Mouse (Mus musculus) ovary, postnatal 14 days (tissue): ENCODE results near the gene Akap9.
A peak's percentile ranks its signal among the peaks of the same experiment; 100 is the strongest.
"Not testable (repeated sequence)": the region's sequence is repeated elsewhere in the genome, so short reads cannot be mapped to it uniquely, and the experiment has no call there.

Experiments
- DNase-seq: peaks from one replicate; pipeline ENCODE4 v3.0.0; 2022; ENCODE audit warnings: low spot score

Akap9 gene

DNA sequence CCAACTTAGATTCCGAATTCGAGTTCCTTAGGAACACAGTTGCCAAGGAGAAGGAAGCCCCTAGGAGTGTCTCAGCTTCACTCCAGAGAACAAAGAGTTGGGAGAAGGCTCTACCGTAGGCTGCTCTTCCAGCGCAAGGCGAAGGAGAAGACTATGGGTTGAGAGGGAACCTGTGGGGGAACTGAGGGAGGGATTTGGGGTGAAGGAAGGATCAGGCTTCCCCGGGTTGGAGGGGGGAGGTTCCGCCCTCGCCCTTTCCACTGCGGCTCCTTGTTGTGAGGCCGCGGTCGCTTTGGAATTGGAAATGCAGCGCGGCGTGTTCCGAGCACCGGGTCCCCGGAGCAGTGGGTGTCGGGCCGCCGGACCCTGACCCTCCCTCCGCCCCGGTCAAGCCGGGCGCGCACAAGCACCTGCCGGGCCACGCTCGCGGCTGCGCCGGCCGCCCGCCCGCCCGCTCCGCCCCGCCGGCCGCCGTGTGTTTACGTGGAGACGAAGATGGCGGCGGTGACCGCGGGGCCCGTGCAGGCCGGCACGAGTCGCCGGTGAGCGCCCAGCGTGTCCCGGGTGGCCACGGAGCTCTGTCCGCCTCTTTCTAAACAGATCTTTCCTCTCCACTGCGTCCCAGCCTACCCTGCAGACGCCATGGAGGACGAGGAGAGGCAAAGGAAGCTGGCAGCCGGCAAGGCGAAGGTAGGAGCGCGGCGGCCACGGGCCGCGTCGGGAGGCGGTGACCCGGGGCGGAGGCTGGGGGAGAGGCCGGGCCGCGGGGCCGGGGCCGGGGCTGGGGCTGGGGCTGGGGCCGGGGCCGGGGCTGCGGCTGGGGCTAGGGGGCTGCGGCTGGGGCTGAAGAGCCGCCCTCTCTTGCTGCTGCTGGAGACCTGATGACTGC lies at the start of gene Akap9:
Gene Akap9 (plus strand): TSS at position 254 of the 889 bp plus-strand sequence.
- DNase-seq = peak; percentile 49

DNA sequence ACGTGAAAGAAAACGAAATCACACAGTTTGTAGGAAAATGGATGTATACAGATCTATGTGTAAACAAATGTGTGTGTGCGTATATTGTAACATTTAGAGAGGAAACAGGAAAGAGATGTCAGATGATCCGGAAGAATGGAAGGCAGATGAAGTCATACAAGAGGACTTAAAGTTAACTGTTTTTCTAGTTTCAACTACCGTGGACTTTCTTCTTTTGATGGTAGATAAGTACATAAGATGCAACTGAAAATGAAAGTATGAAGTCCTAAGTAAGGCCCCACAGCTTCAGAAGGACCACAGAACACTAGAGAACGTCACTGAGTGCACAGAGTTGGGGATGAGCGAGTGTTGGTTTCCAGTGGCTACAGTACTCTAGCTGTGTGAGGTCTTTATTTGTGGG lies 41.0 kb upstream of the Akap9 start:
- not testable (repeated sequence) for DNase-seq

DNA sequence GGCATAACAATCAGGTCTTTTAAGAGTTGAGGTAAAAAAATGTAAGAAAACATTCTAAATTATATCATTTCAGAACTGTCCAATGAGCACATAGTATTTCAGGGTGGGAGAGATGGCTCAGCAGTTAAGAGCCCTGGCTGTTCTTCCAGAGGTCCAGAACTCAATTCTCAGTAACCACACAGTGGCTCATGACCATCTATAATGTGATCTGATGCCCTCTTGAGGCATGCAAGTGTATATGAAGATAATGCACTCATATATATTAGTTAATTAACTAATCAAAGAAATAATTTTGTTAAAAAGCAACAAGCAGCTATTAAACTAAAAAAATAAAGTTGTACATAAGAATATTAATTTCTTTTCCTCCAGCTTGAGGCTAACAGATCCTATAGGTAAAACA lies 38.7 kb upstream of the Akap9 start:
- DNase-seq = no peak

DNA sequence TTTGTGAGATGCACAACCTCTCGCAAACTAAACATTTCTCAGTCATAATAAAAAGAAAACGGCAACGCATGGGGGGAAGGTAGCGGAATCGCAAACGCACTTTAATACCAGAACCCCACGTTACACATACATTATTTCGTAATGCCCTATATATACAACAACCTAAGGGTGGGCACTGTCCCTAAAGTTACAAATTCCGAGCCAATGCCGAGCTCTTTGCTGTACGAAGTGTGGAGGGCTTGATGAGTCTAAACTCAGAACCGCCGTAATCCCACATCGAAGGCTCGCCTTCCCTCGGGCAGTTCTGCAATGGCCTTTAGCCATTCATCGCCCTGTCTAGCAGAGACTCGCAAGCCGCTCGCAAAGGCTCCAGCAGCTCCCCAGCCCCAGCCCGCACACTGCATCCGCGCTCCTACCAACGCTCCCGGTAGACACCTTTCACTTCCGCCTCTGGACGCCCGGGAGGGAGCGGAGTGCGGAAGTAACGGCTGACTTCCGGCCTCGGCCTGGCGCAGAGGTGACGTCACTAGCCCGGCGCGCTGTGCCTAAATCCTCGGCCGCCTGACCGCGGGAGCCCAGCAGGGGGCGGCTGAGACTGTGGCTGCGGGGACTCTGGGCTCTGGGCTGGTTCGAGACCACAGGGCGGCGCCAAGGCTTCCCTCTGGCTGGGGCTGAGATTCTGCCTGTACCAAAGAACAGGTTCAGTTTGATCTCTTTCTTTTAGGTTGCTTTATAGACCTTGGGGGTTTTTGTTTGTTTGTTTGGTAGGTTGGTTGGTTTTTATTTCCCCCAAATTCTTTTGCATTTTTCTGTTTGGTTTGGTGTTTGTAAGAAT lies 34.2 kb upstream of the Akap9 start, which contains the start of gene Mterf1a:
Gene Mterf1a (minus strand): TSS at position 475 of the 835 bp plus-strand sequence.
- peak; percentile 22 for DNase-seq

DNA sequence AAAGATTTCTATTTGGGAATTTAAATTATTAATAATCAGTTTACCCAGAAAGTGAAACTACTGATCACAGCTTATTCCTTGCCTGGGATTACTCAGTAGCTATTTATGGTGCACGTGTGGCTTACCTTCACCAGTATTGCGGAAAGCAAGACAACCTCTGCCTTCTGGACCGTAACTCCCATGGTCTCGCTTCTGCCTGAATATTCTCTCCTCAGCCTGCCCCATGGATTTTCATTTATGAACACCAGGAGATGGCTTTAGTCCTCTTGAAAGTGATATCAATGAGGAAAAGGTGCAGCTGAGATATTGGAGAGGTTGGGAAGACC lies 33.6 kb upstream of the Akap9 start:
- not testable (repeated sequence) for DNase-seq

DNA sequence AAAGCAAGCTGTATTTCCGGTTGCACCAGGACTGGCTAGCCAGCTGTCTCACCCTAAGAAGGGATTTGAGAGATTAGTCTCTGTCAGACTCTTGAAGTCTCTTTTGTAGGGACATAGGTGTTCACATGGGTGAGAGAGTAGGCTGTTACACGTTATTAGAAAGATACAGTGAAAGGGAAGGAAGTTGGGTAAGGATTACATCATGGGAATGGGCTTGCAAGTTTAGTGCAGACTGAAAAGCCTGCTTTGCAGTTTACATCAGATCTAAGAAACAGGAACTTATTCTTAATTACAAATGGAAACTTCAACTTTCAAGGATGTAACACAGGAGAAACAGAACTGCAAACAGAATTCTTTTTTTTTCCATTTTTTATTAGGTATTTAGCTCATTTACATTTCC lies 22.4 kb upstream of the Akap9 start:
- no peak for DNase-seq

DNA sequence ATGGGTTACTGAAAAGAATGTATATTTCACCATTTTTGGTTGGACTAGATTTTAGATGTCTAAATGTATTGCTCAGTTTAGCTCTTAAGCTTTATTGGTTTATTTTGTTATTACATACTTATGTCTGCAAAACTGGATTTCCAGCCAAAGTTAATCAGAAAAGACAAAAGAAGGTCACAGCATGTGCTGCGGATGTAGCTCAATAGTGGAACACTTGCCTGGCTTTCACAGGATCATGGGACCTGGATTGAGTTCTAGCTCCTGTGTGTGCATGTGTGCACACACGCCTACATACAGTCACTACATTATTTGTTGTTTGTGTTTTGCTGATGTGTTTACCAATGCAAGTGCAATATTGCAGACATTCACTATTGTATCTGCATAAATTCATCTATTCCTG lies 5.5 kb upstream of the Akap9 start:
- DNase-seq = no peak

DNA sequence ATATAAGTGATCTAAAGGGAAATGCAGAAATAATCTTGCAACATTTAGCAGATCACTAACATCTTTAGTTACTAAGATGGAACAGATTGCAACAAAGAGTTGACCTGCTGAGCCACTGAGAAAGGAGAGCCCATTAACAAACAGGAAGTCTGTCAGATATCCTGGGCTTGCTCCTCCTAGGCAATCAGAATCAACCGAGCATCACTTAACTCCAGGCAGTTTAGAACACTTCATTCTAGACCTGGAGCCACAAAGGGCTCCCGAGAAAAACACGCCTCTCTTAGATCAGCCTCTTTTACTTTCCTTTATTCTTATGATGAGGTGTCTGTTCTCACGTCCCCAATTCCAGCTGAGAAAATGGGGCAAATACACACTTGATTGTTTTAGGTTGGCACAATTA lies 1.2 kb upstream of the Akap9 start:
- no peak for DNase-seq

DNA sequence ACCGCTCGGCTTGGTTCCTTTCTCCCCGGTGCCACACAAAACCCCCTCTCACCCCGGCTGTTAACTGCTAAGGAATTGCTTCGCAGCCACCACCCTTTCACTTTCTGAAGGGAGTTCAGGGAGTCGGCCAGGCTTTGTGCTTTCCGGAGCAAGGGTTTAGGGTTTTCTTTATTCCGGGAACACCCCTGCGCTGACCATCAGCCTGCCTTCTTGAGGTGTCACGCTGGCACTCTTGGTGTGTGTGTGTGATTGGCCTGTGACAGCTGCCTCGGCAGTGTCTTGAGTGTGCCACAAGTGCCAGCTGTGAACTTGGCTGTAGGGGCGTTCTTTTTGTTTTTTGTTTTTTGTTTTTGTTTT lies 814 bp downstream of the Akap9 start:
- peak; percentile 16 for DNase-seq

DNA sequence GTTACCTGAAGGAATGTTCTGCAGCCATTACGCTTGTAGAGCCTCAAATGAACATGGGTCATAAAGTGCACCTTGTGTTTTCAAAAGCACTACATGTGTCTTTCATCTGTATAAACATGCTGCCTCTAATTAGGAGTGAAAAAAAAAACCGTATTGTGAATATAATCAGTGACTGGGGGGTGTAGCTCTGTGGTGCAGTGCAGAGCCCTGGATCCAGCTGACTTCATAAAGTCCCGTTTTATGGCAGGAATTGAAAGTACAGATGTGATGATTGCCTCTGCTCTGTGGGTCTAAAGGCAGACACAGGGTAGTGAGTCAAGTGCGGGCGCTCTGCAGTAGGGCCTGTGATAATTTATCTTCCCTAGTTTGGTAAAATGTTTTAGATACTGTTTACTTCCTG lies 2.9 kb downstream of the Akap9 start:
- DNase-seq = no peak

DNA sequence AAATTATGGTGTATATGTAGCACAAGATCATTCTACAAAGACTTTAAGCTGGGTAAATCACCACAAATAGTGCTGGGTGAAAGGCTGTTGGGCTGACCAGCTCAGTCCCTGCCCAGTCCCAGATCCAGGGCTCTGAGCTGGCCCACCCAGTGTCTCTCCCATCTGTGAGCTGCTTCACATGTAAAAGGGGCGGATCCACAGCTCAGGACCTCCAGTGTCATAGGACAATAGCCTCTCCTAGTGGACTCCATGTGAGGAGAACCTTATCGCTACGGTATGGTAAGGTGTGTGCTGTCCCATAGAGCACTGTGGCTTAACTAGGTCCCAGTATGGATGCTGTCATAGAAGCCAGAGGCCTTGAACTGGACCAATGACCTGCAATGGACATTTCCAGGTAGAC lies 3.8 kb downstream of the Akap9 start:
- DNase-seq = no peak

DNA sequence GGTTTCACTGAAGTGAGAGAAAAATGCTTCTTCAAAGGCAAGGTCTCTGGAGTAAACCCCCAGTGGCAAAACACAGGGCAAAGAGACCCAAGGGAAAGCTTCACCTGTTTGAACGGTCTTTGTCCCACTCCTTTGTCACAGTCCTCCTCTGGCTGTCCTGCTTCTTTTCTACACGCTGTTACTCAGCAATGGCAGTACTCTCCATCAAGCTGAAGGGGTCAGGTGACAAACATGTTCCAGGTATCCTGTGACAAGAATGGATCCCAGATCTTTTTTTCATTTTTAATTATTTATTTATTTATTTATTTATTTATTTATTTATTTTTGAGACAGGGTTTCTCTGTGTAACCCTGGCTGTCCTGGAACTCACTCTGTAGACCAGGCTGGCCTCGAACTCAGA lies 5.7 kb downstream of the Akap9 start:
- no peak for DNase-seq

DNA sequence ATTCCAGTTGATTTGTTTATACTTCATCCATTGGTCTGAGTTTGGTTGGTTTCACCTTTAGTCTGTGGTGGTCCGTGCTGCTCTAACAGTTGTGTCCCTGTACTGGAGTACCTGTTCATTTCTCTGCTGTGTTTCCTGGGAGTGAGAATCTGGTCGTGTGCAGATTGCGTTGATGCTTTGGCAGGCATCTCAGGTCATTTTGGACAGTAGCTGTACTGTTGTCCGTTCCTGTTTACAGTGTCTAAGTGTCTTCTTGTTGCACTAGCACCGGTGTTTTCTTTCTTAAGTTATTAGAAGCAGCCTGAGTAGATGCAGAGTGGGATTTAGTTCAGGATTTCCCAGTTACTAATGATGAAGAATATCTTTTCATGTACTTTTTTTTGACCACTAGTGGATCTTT lies 7.4 kb downstream of the Akap9 start:
- DNase-seq = no peak

DNA sequence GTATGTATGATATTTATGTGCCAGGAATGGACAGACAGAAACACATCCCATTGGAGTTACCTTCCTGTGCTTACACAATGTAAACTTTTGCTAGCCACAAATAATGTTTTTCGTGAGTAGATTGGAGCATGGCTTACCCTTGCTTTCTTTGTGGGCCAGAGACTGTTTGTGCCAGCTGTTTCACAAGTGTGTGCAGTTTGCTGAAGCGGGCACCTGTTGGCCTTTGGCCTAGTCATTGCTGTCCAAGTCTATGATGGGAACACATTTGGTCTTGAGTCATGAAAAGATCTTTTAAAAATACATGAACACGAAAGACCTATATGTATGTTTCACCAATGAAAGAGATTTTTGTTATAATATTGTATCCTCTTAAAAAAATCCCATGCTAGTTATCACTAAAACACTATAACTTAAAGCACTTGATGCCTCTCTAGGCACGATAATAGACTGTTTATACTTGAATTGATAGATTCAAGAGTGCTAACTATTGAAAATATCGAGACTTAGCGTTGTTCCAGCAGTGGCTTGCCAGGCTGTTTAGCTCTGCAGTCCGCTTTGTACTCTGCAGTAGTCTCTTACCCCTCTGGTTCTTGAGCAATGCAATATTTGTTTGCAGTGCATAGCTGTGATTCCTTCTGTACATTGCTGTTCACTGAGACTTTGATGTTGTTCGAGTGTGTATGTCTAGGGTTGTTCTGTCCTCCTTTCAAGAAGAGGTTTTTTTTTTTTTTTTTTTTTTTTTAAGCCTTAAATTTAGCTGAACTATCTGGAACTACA lies 8.1 kb downstream of the Akap9 start:
- DNase-seq = no peak

DNA sequence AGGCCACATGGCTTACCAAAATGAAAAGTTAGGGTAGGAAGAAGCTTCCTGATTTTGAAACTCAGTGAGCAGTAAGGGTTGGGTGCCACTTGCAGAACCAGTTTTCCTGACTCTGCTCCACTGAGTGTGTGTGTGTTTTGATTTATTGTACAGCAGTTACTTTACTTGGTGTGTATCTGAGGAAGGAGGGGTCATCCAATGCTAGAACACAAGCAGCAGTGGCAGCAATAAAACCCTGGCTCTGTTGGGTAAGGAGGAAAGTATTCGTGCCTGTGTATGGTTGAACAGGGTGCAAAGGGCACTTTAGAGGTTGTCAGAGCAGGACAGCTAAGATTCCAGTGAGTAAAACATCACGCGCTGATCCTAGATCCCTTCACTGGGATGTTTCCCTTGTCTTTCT lies 11.1 kb downstream of the Akap9 start:
- DNase-seq = no peak

DNA sequence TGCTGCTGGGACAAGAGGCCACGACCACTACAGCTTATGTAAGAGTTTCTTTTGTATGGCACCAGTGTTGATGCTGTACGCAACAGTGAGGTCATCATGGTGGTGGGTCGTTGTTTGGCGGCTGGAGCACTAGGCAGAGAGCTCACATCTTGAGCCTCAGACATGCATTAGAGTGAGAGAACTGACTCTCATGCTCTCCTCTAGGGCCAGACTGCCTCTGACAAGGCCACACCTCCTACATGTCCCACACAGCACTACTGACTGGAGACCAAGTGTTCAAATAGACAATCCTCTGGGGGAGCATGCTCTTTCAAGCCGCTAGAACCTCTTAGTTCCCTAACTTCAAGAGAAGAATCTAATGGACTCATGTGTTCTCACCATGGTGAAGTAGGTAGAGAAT lies 11.5 kb downstream of the Akap9 start:
- DNase-seq = no peak

DNA sequence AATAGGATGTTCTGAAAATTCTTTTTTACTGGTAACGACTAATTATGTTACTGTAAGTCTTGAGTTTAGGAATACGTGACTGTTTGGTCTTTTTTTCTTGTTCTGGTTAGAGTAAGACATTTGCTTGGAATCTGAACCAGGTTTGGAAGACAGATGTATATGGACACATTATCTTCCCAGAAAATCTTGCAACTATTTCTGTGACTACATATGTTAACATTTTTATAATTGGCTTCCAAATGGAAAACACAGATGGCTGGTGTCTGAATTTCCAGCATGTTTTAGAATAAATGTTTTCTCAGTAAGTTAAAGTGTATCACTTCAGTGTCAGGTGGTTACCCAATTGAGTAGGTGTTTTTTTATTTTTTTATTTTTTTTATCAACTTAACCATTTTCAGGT lies 13.4 kb downstream of the Akap9 start:
- no peak for DNase-seq

DNA sequence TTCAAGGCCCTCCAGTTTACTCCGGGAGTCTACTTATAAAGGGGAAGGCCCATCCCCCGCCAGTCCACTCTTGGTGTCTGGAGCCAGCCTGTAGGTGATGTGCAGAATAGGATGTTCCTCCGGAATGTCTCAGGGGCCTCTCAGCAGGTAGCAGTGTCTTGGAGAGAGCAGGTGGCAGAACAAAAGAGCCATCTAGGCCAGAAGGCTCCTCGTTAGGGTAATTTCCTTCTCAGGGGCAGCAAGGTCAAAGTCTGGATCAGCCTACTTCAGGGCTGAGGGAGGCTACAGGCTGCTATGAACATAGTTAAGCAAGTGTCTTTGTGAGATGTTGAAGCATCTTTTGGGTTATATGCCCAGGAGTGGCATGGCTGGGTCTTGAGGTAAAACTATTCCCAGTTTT lies 15.3 kb downstream of the Akap9 start:
- not testable (repeated sequence) for DNase-seq

DNA sequence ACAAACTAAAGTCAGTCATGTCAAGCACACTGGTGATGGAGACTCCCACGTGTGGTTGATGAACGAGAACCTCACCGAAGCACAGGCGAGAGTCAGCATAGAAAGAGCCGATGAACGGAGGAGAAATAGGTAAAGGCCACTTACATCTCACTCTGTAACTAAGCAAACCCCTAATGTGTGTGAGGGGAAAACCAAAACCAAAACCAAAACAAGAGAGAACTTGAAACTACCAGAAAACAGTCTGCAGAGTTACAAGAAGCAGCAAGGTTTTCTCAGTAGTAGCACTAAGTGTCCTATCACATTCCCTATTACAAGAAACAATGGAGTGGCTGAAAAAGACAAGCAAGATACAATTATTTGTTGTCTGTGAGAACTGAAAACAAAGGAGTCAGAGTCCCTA lies 24.6 kb downstream of the Akap9 start:
- no peak for DNase-seq

DNA sequence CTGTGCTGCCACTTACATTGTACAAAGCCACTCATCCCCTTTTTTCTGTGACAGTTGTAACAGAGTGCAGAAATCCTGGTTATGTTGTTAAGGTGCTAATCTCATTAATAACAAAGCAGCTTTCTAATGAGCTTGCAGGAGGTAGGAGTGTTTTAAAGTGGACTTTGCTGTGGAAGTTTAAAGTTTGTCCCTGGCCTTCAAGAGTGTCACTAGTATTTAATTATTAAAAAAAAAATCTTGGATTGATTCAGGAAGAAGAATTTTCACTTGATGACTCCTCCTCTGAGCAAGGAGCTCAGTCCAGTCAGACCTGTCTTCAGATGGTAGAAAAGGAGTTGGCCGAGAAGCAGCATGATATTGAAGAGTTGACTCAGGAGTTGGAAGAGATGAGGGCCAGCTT lies 26.7 kb downstream of the Akap9 start:
- no peak for DNase-seq

DNA sequence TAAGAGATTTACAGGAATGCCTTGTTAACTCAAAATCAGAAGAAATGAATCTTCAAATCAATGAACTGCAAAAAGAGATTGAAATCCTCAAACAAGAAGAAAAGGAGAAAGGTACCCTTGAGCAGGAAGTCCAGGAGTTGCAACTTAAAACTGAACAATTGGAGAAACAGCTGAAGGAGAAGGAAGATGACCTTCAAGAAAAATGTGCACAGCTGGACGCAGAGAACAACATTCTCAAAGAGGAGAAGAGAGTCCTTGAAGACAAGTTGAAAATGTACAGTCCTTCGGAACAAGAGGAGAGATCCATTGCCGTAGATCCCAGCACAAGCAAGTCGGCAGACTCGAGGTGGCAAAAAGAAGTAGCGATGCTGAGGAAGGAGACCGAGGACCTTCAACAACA lies 33.4 kb downstream of the Akap9 start:
- DNase-seq = no peak

DNA sequence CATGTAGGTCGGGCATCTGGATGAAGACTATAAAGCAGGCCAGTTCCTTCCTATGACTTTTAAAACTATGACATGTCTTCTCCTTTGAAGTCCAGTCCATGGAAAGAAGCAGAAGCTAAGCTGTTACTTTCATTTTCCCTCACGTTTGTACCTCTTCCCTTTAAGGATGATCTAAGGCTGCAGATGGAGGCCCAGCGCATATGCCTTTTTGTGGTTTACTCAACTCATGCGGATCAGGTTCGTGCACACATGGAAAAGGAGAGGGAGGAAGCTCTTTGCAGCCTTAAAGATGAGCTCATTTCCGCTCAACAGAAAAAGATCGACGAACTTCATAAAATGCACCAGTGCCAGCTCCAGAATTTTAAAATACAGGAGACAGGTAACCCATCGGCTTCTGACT lies 40.6 kb downstream of the Akap9 start:
- no peak for DNase-seq

DNA sequence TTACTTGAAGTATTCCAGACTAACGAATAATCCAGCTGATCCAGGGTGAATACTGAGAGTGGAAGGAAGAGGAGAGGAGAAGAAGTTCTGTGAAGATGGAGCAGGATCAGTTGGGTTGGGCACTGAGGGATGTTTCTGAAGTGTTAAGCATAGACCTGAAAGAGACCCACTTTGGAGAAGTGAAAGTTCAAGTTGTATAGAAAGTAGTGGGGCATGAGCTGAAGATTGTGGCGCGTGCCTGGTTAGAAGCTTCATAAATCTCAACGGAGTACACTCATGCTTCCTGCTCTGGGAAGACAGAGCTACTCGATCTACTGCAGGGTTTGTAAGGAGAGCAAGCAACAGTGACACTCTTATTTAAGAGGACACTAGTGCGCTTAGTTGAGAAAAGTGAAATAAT lies 41.3 kb downstream of the Akap9 start:
- DNase-seq = no peak
